Mouse (Mus musculus) megakaryocyte progenitor cell, adult 5-6 weeks (primary cell): ENCODE results near the gene Pde10a. TPM values are rescaled to one million over a fixed set of nuclear protein-coding genes. Genes with fewer than 3 reads are reported as not detected.

ENCODE experiments used
- ATAC-seq: replicated peaks from 2 replicates; pipeline ENCODE4 v1.8.0; 2016; ENCODE audit warnings: mild to moderate bottlenecking, moderate TSS enrichment, inconsistent platforms; ENCODE audit not compliant: poor library complexity
- total RNA-seq, 2 experiments: library from RNA; stranded (forward) in 1 of 2; stranded (reverse) in 1 of 2; fragments of 157-497, 149-512 nt in 1 of 2; fragments of 200-1000 nt in 1 of 2; gene quantifications; 2 replicates each; pipeline versions ENCODE4 v1.2.3 to v1.2.4; 2015 to 2017

Gene Pde10a
- total RNA-seq, 2 experiments from 2014 or later = 0.04 to 0.10 TPM

- ATAC-seq = no peak
Observed at GRCm38 (mm10) chr17:8836292-8836691, 311.1 kb downstream of the Pde10a start.

DNA sequence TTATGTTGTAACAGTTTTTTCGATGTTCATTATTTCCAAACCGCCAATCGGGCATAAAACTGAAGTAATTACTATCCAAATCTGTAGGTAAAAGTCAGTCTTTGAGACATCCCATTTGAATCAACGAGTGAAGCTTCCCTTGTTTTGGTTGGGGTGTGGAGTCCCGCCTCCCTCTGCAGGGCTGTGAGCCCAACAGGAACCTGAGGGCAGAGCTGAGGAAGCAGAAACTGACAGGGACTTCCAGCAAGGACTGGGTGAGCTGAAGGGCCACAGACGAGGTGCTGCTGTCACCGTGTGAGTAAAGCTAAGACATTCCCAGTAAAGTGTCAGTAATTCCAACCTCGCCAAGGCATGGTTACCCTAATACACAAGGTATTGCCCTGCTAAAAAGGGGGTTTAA is 313.1 kb downstream of the Pde10a start:
- peak; percentile 75 for ATAC-seq

- ATAC-seq = 0 out of 2 replicates have a peak, but pooled peaks have one; percentile 14
Observed at GRCm38 (mm10) chr17:8839237-8840011, 314.3 kb downstream of the Pde10a start.

DNA sequence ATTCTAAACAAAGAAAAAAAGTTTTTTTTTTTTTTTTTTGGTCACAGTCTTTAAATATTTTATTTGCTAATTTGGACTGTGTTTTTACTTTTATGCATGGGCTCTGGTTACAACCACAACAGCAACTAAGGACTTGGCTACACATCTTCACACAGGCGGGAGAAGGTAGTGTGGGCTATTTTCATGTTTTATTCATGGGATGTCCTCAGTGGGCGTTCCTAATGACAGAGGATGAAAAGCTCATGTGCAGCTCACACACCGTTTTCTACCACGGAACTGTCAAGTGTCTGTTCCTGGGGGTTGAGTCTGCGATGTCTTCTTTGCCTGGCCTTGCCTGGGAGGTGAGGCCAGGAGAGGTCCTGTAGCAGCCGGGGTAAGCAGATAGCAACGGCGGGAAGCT is 315.9 kb downstream of the Pde10a start:
- no peak for ATAC-seq

DNA sequence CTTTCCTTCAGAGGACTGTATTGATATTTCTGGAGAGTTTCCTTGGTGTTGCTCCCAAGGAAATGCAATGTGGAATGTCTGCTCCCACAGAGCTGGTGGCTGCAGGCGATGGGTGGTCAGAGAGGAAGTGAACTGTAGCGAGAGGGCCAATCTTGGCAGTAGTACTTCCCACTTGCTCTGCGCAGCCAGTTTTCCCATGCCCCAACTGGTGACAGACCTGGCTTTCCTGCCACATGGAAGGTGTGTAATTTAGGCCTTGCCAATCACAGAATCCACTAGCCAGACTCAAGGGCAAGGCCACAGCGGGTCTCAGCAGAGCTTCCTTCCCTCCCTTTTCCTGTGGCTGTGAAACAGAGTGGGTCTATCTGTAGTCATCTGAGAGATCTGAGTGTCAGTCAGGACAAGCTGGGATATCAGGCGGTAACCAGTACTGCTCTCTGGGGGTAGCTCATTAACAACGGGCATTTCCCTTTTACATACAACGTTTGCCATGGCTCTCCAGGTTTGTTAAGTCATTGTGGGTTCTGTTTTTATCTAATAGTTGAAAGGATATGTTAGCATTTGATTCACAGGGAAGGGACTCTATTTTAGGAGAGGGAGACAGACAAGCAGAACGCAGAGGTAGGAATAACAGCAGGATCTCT is 316.8 kb downstream of the Pde10a start:
- peak; percentile 50 for ATAC-seq

GRCm38 (mm10) chr17:8842662-8843061 is 317.5 kb downstream of the Pde10a start:
- no peak for ATAC-seq

DNA sequence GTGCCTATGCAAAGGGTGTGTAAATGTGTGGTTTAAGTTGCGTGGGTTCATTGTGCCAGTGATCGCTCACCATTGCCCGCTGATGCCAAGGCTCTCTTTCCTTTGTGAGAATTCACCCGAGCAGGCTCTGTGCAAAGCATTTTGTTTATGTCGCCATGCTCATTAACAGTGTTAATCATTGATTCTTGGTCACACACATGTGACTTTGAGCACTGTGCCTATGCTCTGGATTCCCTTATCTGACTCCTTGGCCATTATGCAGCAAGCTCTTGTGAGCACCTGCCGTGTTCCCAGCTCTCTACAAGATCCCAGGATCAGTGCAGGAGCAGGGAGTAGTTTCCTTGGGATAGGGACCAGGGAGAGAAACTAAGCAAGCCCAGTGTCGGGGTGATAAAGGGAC is 318.8 kb downstream of the Pde10a start:
- no peak for ATAC-seq

- ATAC-seq = peak; percentile 76
Observed at GRCm38 (mm10) chr17:8846506-8846905, 321.3 kb downstream of the Pde10a start.

DNA sequence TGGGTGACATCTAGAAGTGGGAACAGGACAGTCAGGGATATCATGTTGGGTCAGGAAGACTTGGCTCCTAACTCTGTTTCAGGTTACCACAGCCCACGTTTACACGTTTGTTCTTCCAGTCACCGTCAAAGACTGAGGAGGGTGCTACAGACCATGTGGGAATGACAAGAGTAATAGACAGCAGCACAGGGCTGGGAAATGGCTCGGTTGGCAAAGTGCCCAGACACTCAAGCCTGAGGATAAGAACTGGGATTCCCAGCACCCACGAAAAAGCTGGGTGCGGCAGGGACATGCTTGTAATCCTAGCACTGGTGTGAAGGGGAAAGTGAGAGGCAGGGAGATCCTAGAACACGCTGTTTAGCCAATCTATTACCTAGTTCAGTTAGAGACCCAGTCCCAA is 322.4 kb downstream of the Pde10a start:
- ATAC-seq = no peak

DNA sequence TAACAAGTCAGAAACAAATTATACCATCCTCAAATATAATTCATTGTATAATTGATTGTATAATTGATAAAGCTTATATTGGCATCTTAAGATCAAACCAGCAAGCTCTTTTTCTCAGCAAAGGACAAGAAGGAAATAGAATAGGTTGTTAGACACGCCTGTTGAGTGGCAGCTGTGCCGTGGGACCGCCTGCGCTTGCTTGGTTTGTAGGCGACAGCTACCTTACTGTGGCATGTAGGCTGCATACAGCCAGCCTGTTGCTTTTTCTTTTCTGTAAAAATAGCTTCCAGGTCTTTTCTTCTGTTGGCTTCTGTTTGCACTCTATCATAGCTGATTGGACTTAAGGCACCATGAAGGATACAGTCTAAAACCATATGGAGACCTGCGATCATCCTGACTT is 326.7 kb downstream of the Pde10a start:
- ATAC-seq = no peak

- ATAC-seq = peak; percentile 97
Observed at GRCm38 (mm10) chr17:8856430-8857371, 331.5 kb downstream of the Pde10a start.

GRCm38 (mm10) chr17:8858636-8859421 is 333.7 kb downstream of the Pde10a start:
- no peak for ATAC-seq

- ATAC-seq = no peak
Observed at GRCm38 (mm10) chr17:8859489-8859888, 334.3 kb downstream of the Pde10a start.

GRCm38 (mm10) chr17:8864638-8865497 is 339.7 kb downstream of the Pde10a start:
- no peak for ATAC-seq

DNA sequence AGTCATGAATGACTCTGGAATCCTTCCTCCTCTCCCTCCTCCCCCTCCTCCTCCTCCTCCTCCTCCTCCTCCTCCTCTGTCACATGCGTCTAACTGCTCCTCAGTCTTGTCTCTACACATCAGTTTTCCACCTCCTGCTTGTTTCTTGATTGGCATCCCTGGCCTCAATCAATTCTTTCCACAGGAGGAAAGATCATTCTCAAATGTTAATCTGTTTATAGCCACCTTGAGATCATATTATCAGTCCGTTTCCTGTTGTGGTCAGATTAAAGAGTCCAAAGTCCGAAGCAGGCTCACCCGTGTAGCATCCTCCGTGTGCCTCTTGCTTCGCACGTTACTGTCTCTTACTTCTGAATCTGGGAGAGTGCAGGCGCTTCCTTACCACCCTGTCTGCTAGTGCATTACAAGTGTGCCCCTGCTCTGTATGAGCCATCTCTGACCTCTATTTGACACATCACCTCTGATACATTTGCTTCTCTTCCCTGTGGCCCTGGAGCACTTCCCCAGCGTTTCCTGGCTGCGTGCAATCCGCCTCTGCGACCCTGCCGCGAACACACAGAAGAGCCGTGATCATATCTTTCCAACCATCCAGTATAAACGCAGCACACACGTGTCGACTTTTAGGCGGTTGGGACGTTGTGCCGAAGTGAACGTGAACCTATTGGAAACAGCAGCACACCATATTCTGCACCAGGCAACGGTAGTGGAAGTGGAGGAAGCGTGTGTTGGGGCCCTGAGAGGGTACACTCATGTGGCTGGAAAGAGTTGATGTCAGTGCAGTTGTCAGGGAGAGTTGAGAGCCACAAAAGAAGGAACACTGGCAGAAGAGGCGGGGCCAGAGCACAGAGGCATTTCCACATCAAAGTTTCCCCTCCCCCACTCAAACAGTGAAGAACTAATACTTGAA is 342.4 kb downstream of the Pde10a start:
- peak; percentile 78 for ATAC-seq

GRCm38 (mm10) chr17:8869287-8869686 is 344.1 kb downstream of the Pde10a start:
- 0 out of 2 replicates have a peak, but pooled peaks have one; percentile 13 for ATAC-seq

GRCm38 (mm10) chr17:8870848-8871247 is 345.7 kb downstream of the Pde10a start:
- no peak for ATAC-seq

GRCm38 (mm10) chr17:8871396-8871795 is 346.2 kb downstream of the Pde10a start:
- ATAC-seq = no peak
